Mouse (Mus musculus): ENCODE data around the gene Fdx1. TPM values are rescaled to one million over a fixed set of nuclear protein-coding genes. Genes with fewer than 3 reads are reported as not detected.

Gene Fdx1
- polyA plus RNA-seq, 1 experiment from 2014 or later: 30.3 TPM

DNA sequence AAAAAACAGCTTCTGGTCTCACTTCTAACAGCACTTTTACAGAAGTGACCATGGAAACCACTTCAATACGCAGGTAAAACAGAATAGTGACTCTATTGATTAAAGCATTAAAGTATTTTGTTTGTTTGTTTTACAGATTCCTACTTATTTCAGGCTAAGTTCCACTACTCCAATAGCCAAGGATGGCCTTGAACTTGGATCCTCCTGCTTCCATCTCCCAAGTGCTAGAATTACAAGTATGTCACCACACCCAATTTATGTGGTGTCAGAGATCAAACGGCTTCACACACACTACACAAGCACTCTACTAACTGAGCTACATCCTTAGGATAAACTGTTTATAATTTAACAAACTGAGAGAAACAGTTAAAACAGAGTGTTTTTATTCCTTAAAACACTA is 3.0 kb downstream of the Fdx1 start:
- 62% methylated on average over 2 of the region's 2 CpGs for WGBS (ENCODE audit: insufficient replicate concordance)
- DNase-seq (no peak), ATAC-seq (ENCODE audit: low read depth) (no peak)
- Histone ChIP-seq H3K4me1 (replicated peaks) (0 out of 2 replicates have a peak, but pooled peaks cover 18% of the 10 kb centered on the region), H3K9me3 (replicated peaks) (no peaks in the 10 kb centered on the region), H3K9ac (no peak overlapping the region), H3K27ac (no peak overlapping the region), H3K4me2 (no peak overlapping the region), H3K4me3 (replicated peaks) (no peak overlapping the region), H3K27me3 (no peaks in the 10 kb centered on the region), H3K36me3 (no peaks in the 10 kb centered on the region; the same call in 1 of the 2 replicates)

DNA sequence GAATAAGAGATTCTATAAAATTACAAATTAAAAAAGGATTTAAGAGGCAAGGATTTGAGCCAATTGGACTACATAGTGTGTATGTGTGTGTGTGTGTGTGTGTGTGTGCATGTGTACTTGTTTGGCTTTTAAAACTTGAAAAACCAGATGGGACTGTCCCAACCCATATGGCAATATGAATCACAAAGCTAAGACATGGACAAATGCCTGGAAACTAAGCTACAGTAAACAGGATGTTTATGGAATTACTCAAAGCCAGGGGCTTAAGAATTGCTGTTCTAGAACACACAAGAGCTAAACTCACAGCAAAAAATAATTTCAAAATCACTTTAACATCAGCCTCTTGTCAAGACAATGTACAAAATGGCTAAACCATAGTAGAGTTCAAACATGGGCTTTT is 4.4 kb downstream of the Fdx1 start:
- H3K4me2 ChIP-seq: no peak overlapping the region
- no peak overlapping the region for H3K9ac ChIP-seq
- no peaks in the 10 kb centered on the region for H3K9me3 ChIP-seq (replicated peaks)
- H3K27ac ChIP-seq: no peak overlapping the region
- peaks cover 3% of the 10 kb centered on the region; the same call in 1 of the 2 replicates for H3K36me3 ChIP-seq
- 0 out of 2 replicates have a peak, but pooled peaks cover 16% of the 10 kb centered on the region for H3K4me1 ChIP-seq (replicated peaks)
- no peaks in the 10 kb centered on the region for H3K27me3 ChIP-seq
- no peak for ATAC-seq (ENCODE audit: low read depth)
- H3K4me3 ChIP-seq (replicated peaks): no peak overlapping the region
- no peak for DNase-seq

DNA sequence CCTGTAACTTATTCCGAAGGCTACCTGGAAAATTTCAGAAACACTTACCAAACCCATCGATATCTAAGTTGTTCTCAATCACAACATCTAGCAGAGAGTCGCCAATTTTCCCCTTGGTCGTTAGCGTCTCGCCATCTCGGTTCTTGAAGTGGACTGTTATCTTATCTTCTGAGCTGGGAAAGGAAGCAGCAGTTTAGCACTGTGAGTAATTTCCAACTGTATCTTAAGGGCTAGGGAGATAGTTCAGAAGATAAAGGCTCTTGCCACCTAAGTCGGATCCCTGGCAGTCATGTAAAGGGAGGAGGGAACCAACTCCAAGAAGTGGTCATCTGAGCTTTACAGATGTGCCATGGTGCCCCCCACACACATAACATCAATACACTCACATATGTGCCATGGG is 6.3 kb downstream of the Fdx1 start:
- DNase-seq (no peak), ATAC-seq (ENCODE audit: low read depth) (no peak)
- Histone ChIP-seq H3K27ac (no peak overlapping the region), H3K4me2 (no peak overlapping the region), H3K4me1 (replicated peaks) (0 out of 2 replicates have a peak, but pooled peaks cover 3% of the 10 kb centered on the region), H3K27me3 (no peaks in the 10 kb centered on the region), H3K9ac (no peak overlapping the region), H3K9me3 (replicated peaks) (no peaks in the 10 kb centered on the region), H3K36me3 (peaks cover 3% of the 10 kb centered on the region; the same call in 1 of the 2 replicates), H3K4me3 (replicated peaks) (no peak overlapping the region)
- WGBS (ENCODE audit: insufficient replicate concordance): 44% methylated on average over 8 of the region's 8 CpGs

DNA sequence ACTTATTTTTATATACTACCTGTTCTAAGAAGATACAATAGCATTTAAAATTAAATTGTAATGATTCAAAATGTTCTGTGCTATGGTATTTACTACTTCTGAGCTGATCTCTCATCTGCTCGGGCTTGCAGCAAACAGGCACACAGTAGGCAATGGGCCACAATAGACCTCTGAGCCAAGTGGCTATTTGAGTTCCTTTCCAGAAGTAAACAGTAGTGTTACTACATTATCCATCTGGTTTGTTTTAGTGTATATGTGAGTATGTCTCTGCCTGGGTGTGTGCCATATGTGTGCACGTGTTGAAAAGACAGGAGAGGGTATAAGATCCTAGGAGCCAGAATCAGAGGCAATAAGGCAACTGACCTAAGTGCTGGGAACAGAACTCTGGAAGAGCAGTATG is 6.9 kb downstream of the Fdx1 start:
- H3K27ac ChIP-seq: no peak overlapping the region

DNA sequence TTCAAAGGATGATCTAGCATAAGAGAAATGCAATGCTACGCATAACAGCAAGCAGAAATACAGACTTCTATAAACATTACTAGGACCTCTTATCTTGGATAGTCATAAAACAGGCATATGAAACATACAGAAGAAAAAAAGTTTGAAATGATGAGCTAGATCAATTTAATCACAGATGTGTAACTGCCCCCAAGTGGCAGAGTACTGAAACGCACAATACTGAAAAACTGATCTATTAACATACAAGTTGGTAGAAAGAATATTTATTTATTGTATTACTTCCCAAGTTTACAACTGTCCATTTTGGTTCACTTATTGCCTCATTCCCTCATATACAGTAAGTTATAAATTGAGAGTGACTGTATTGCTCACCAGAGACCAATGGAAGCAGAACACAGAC is 12.0 kb downstream of the Fdx1 start:
- H3K4me3 ChIP-seq (replicated peaks): no peak overlapping the region
- H3K36me3 ChIP-seq: peaks cover 3% of the 10 kb centered on the region; the same call in 1 of the 2 replicates
- no peak overlapping the region for H3K4me2 ChIP-seq
- H3K9me3 ChIP-seq (replicated peaks): no peaks in the 10 kb centered on the region
- no peak for ATAC-seq (ENCODE audit: low read depth)
- no peaks in the 10 kb centered on the region for H3K27me3 ChIP-seq
- no peak overlapping the region for H3K9ac ChIP-seq
- no peak overlapping the region for H3K27ac ChIP-seq
- 86% methylated on average over 2 of the region's 2 CpGs for WGBS (ENCODE audit: insufficient replicate concordance)
- H3K4me1 ChIP-seq (replicated peaks): no peaks in the 10 kb centered on the region
- no peak for DNase-seq

More for the DNA sequence above, 6.9 kb downstream of the Fdx1 start:
- no peak overlapping the region for H3K4me3 ChIP-seq (replicated peaks)
- no peaks in the 10 kb centered on the region for H3K27me3 ChIP-seq
- peaks cover 3% of the 10 kb centered on the region; the same call in 1 of the 2 replicates for H3K36me3 ChIP-seq
- no peak overlapping the region for H3K9ac ChIP-seq
- no peaks in the 10 kb centered on the region for H3K9me3 ChIP-seq (replicated peaks)
- H3K4me1 ChIP-seq (replicated peaks): no peaks in the 10 kb centered on the region
- no peak overlapping the region for H3K4me2 ChIP-seq
- no peak for ATAC-seq (ENCODE audit: low read depth)
- DNase-seq: no peak
- WGBS (ENCODE audit: insufficient replicate concordance): 65% methylated on average over 2 of the region's 2 CpGs

DNA sequence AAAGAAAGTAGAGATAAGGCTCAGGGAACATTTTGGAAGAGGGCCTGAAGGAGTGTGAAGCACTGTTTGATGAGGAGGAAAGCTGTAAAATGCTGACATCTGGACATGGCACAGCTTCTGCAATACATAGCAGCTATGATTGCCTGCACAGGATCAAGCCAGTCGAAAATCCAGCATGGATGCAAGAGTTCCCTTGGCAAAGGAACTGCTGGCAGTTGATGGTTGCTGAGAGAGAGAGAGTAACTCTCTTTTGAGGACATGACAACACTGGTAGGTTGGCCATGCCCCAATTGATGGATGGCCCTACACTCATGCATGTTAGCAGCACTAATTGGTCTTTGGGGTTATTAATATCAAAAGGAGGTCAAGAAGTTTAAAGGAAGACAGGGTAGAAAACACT is 12.7 kb downstream of the Fdx1 start:
- Histone ChIP-seq H3K9me3 (replicated peaks) (no peaks in the 10 kb centered on the region), H3K4me3 (replicated peaks) (no peak overlapping the region), H3K27me3 (no peaks in the 10 kb centered on the region), H3K4me2 (no peak overlapping the region), H3K27ac (no peak overlapping the region), H3K9ac (no peak overlapping the region), H3K4me1 (replicated peaks) (no peaks in the 10 kb centered on the region), H3K36me3 (peaks cover 3% of the 10 kb centered on the region; the same call in 1 of the 2 replicates)
- DNase-seq (no peak), ATAC-seq (ENCODE audit: low read depth) (no peak)
- 47% methylated on average over 1 of the region's 1 CpGs for WGBS (ENCODE audit: insufficient replicate concordance)

DNA sequence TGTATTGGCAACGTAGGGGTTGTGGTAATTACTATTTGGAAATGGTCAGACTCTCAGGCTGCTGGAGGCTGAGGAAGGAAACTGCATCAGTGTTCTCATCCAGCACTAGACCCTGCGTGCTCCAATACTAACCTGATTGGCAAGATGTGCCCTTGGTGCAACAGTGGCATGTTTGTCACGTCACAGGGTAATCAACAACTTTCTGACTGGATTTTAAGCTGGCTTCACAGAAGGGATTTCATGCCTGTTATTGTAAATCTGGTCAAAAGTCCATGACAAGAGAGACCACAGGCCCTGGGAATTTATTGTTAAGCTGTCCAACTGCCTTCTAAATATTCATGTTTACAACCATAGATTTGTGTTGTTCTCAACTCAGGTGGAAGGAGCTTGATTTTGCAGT is 13.1 kb downstream of the Fdx1 start:
- Histone ChIP-seq H3K4me3 (replicated peaks) (no peak overlapping the region), H3K27me3 (no peaks in the 10 kb centered on the region), H3K4me1 (replicated peaks) (no peaks in the 10 kb centered on the region), H3K4me2 (no peak overlapping the region), H3K27ac (no peak overlapping the region), H3K9me3 (replicated peaks) (no peaks in the 10 kb centered on the region), H3K9ac (no peak overlapping the region), H3K36me3 (peaks cover 3% of the 10 kb centered on the region; the same call in 1 of the 2 replicates)
- DNase-seq (no peak), ATAC-seq (ENCODE audit: low read depth) (no peak)
- 66% methylated on average over 3 of the region's 3 CpGs for WGBS (ENCODE audit: insufficient replicate concordance)

DNA sequence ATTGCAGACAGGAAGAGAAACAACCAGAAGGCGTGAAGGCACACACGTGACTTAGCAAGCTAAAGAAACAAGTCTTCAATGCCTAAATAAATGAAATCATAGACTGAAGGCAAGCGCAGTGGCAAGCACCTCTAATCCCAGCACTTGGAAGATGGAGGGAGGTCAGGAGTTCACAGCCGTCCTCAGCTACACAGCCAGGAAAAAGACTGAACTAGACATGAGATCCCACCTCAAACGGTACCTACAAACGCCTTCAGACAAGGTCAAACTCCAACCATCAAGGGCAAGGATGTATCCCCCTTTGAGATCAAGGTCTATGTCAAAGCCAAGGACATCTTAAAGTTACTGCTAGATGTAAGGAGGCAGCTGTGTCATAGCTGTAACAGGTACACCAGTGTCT is 19.4 kb downstream of the Fdx1 start:
- Histone ChIP-seq H3K9ac (no peak overlapping the region), H3K4me1 (replicated peaks) (no peaks in the 10 kb centered on the region), H3K4me2 (no peak overlapping the region), H3K9me3 (replicated peaks) (no peaks in the 10 kb centered on the region), H3K27ac (no peak overlapping the region), H3K36me3 (no peaks in the 10 kb centered on the region), H3K4me3 (replicated peaks) (no peak overlapping the region), H3K27me3 (no peaks in the 10 kb centered on the region)
- ATAC-seq (ENCODE audit: low read depth): no peak
- 78% methylated on average over 6 of the region's 6 CpGs for WGBS (ENCODE audit: insufficient replicate concordance)
- DNase-seq: no peak

DNA sequence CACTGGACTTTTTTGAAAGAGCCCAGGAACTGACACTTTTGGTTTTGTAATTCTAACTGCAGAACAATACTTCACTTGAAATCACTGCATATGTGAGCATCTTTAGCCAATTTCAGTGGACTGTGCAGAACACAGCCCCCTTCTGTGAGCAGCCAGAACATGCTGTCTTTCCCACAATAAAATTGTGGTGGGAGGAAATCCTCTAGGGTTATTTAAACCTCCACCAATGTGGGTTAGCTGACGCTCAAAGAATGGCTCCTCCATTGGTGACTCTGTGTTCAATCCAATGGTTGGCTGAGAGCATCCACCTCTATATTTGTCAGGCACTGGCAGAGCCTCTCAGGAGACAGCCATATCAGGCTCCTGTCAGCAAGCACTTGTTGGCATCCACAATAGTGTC is 28.7 kb downstream of the Fdx1 start:
- WGBS (ENCODE audit: insufficient replicate concordance): 41% methylated on average over 1 of the region's 1 CpGs
- Histone ChIP-seq H3K27me3 (no peaks in the 10 kb centered on the region), H3K36me3 (no peaks in the 10 kb centered on the region), H3K4me1 (replicated peaks) (peaks cover 7% of the 10 kb centered on the region), H3K4me3 (replicated peaks) (no peak overlapping the region), H3K27ac (no peak overlapping the region), H3K9ac (no peak overlapping the region), H3K9me3 (replicated peaks) (no peaks in the 10 kb centered on the region), H3K4me2 (no peak overlapping the region)
- no peak for DNase-seq
- ATAC-seq (ENCODE audit: low read depth): no peak

DNA sequence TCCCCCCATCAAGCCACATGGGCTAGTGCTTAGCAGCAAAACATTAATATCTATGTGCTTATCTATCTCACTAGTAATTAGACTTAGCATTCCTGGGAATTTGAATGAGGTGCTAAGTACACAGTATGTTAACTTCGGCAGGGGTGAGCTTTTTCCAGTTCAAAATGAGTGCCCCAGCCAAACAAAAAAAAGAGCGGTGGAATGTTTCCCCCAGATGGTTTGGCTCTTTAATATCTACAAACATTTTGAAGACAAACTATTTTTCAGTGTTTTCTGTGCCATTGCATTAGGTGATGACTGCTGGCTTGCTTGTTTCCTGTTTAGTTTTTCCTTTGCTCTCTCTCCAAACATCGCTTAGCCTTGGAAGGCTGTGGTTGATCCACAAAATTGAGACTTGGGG is 31.4 kb downstream of the Fdx1 start:
- Histone ChIP-seq H3K4me2 (no peak overlapping the region), H3K9me3 (replicated peaks) (no peaks in the 10 kb centered on the region), H3K4me3 (replicated peaks) (no peak overlapping the region), H3K4me1 (replicated peaks) (peaks cover 7% of the 10 kb centered on the region), H3K27ac (no peak overlapping the region), H3K36me3 (no peaks in the 10 kb centered on the region), H3K9ac (no peak overlapping the region), H3K27me3 (no peaks in the 10 kb centered on the region)
- no peak for DNase-seq
- 70% methylated on average over 3 of the region's 3 CpGs for WGBS (ENCODE audit: insufficient replicate concordance)
- no peak for ATAC-seq (ENCODE audit: low read depth)

DNA sequence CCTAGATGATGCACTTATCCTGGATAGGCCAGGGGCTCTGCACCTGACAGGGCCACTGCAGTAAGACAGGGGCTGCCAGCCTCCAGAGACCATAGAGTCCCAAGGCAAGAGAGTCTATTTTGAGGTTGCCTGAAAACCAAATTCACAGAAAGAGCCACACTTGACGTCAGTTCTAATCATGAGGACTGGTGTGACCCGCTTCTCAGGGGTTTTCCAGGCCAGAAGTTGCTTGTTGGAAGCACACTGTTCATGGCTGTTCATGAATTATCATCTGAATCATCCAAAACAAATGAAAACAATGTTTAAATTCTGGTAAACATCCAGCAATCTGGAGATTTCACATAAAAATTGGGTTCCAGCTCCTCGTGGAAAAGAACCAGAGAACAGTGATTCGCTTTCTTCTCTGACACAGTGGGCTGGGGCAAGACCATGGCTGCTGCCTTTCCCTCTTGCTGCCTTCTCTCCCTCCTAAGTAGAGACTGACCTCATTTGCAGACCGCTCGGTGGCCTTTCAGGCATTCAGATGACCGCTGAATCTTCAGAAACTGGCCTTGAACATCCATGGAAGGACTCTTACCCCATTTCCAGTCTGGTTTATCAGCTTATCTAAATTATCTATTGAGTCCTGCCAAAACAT is 32.2 kb downstream of the Fdx1 start:
- no peaks in the 10 kb centered on the region for H3K36me3 ChIP-seq
- no peaks in the 10 kb centered on the region for H3K9me3 ChIP-seq (replicated peaks)
- H3K9ac ChIP-seq: no peak overlapping the region
- DNase-seq (no peak), ATAC-seq (ENCODE audit: low read depth) (no peak)
- H3K4me2 ChIP-seq: no peak overlapping the region
- H3K27ac ChIP-seq: no peak overlapping the region
- peaks cover 7% of the 10 kb centered on the region for H3K4me1 ChIP-seq (replicated peaks)
- 76% methylated on average over 7 of the region's 7 CpGs for WGBS (ENCODE audit: insufficient replicate concordance)
- no peaks in the 10 kb centered on the region for H3K27me3 ChIP-seq
- no peak overlapping the region for H3K4me3 ChIP-seq (replicated peaks)

DNA sequence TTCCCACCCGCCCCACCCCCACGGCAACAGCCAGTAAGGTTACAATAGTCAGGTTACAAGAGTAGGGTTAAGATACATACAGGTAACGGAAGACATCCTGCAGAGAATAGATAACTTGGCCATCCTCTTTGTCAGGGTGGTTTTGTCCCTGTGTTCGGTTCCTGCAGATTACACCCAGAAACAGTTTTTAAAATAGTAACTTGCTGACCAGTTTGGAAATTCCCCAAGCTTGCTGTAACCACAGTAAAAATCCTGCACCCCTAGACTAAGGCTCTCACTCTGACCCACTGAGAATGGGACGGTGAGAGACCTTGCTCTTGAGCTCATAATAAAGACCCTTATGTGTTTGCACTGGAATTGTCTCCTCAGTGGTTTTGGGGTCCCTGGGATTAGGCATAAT is 33.4 kb downstream of the Fdx1 start:
- no peak overlapping the region for H3K4me3 ChIP-seq (replicated peaks)
- ATAC-seq (ENCODE audit: low read depth) (no peak), DNase-seq (no peak)
- H3K36me3 ChIP-seq: no peaks in the 10 kb centered on the region
- H3K27me3 ChIP-seq: no peaks in the 10 kb centered on the region
- H3K9ac ChIP-seq: no peak overlapping the region
- H3K4me1 ChIP-seq (replicated peaks): peaks cover 7% of the 10 kb centered on the region
- 34% methylated on average over 5 of the region's 5 CpGs for WGBS (ENCODE audit: insufficient replicate concordance)
- H3K4me2 ChIP-seq: no peak overlapping the region
- H3K27ac ChIP-seq: no peak overlapping the region
- H3K9me3 ChIP-seq (replicated peaks): no peaks in the 10 kb centered on the region

All from liver, embryonic 13.5 days (tissue).